Comparison of ENCODE assay signal across 8 mouse cellular contexts in the genomic region with DNA sequence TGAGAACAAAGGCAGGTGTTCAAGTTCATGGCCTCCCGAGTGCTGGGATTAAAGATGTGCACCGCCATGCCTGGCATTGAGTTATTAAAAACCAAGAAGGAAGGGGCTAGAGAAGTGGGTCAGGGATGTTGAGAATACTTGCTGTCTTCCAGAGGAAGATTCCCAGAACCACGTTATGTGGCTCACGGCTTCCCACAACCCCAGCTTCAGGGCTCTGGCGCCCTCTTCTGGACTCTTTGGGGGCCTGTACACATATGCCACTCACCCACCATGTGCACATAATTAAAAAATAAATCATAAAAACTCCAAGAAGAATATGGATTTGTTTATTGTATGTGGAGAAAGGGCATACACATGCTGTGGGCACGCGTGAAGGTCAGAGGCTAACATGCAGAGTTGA. TPM values are rescaled to one million over a fixed set of nuclear protein-coding genes. Genes with fewer than 3 reads are reported as not detected.
A peak's percentile ranks its signal among the peaks of the same experiment; 100 is the strongest.
DNase-seq lines count a peak whose midpoint lies in the region; ATAC-seq and TF ChIP-seq lines count a peak whose summit lies in the region.

No protein-coding gene starts in this region.

- ATAC-seq in heart, postnatal 0 days (ENCODE audit: insufficient read depth, low read depth) = 0 out of 2 replicates have a peak, but pooled peaks have one; percentile 6

- no peak for TF ChIP-seq POLR2A in CH12.LX (IDR thresholded peaks at IDR 0.05; ENCODE audit: low read depth, low read length)
- TF ChIP-seq POLR2A in olfactory bulb, adult 2 months (IDR thresholded peaks at IDR 0.05; ENCODE audit: insufficient read depth, low read depth, low read length) = no peak

- no peaks in the 10 kb centered on the region for H3K9me3 ChIP-seq in heart, postnatal 0 days (replicated peaks; ENCODE audit: control insufficient read depth, low read length)
- H3K9me3 ChIP-seq in heart, embryonic 10.5 days = no peaks in the 10 kb centered on the region
- H3K9me3 ChIP-seq in CH12.LX (replicated peaks; ENCODE audit: low read length) = no peaks in the 10 kb centered on the region

- WGBS in heart, postnatal 0 days = 75% methylated on average over 7 of the region's 7 CpGs
- WGBS in heart, embryonic 10.5 days = 65% methylated on average over 7 of the region's 7 CpGs
- 80% methylated on average over 7 of the region's 7 CpGs for WGBS in olfactory bulb, adult 2 months

- H3K4me2 ChIP-seq in heart, postnatal 0 days (ENCODE audit: low read depth, low read length) = no peak overlapping the region
- no peak overlapping the region for H3K4me2 ChIP-seq in CH12.LX (ENCODE audit: insufficient read depth, low read depth, poor library complexity, severe bottlenecking)

- TF ChIP-seq EP300 in heart, postnatal 0 days (IDR thresholded peaks at IDR 0.05; ENCODE audit: low read depth) = no peak
- no peak for TF ChIP-seq EP300 in CH12.LX (IDR thresholded peaks at IDR 0.05; ENCODE audit: low read length)

- in situ Hi-C loops in CH12.LX (cut with MboI; ENCODE audit: low pct_ligation_motif_present, low pct_unique_long_range_greater_than_20kb, low sequenced_read_pairs) = no loop called here

- DNase-seq in heart, postnatal 0 days (ENCODE audit: low spot score) = no peak
- no peak for DNase-seq in heart, embryonic 10.5 days (ENCODE audit: low spot score)
- peak; percentile 30 for DNase-seq in CH12.LX (ENCODE audit: extremely low read depth)
- peak; percentile 47 for DNase-seq in brain, adult 2 months (ENCODE audit: low read depth, low spot score)
- peak; percentile 20 for DNase-seq in kidney, postnatal 14 days
- no peak for DNase-seq in frontal cortex, postnatal 10 days (ENCODE audit: low spot score in 2 of 2)
- no peak for DNase-seq in layer of hippocampus, postnatal 25 days (ENCODE audit: extremely low spot score in 1 of 2, low spot score in 1 of 2)

- no peak overlapping the region for H3K9ac ChIP-seq in heart, postnatal 0 days (replicated peaks; ENCODE audit: low read depth, low read length)
- H3K9ac ChIP-seq in CH12.LX (ENCODE audit: insufficient read depth, low read depth) = no peak overlapping the region

- peaks cover 5% of the 10 kb centered on the region; the same call in 1 of the 2 replicates for H3K4me1 ChIP-seq in heart, postnatal 0 days (ENCODE audit: control insufficient read depth, insufficient read depth)
- H3K4me1 ChIP-seq in heart, embryonic 10.5 days = no peaks in the 10 kb centered on the region
- no peaks in the 10 kb centered on the region for H3K4me1 ChIP-seq in CH12.LX (ENCODE audit: control insufficient read depth in 1 of 2, insufficient read depth in 2 of 2)
- H3K4me1 ChIP-seq in olfactory bulb, adult 2 months (ENCODE audit: control insufficient read depth, insufficient read depth, low read length) = peaks cover 3% of the 10 kb centered on the region

- no peaks in the 10 kb centered on the region for H3K27me3 ChIP-seq in heart, postnatal 0 days (ENCODE audit: control insufficient read depth, insufficient read depth, low read length)
- H3K27me3 ChIP-seq in heart, embryonic 10.5 days (ENCODE audit: insufficient read depth, poor library complexity, severe bottlenecking) = no peaks in the 10 kb centered on the region
- H3K27me3 ChIP-seq in CH12.LX (replicated peaks) = no peaks in the 10 kb centered on the region

- H3K27ac ChIP-seq in heart, postnatal 0 days (ENCODE audit: low read depth) = no peak overlapping the region
- H3K27ac ChIP-seq in heart, embryonic 10.5 days = no peak overlapping the region
- H3K27ac ChIP-seq in CH12.LX (ENCODE audit: insufficient read depth, low read depth) = no peak overlapping the region
- H3K27ac ChIP-seq in olfactory bulb, adult 2 months (ENCODE audit: insufficient read depth, low read depth, low read length) = 0 out of 2 replicates have a peak overlapping the region, but pooled peaks have one; percentile 33

- TF ChIP-seq RAD21 in CH12.LX (IDR thresholded peaks at IDR 0.05; ENCODE audit: low read depth, low read length) = peak; percentile 69

- peaks cover 19% of the 10 kb centered on the region for H3K36me3 ChIP-seq in heart, postnatal 0 days (replicated peaks; ENCODE audit: control insufficient read depth, insufficient read depth, low read length)
- peaks cover 20% of the 10 kb centered on the region for H3K36me3 ChIP-seq in heart, embryonic 10.5 days
- H3K36me3 ChIP-seq in CH12.LX (replicated peaks in 1 of 2; ENCODE audit: control insufficient read depth in 1 of 2, insufficient read depth in 1 of 2, low read length in 1 of 2) = peaks cover 11 to 44% of the 10 kb centered on the region in 2 experiments

- no peaks in the 10 kb centered on the region for H3K79me2 ChIP-seq in CH12.LX (replicated peaks; ENCODE audit: control insufficient read depth, extremely low read depth, insufficient read depth, poor library complexity, severe bottlenecking)

- dilution Hi-C loops in CH12.LX (cut with MboI; ENCODE audit: extremely low pct_ligation_motif_present, extremely low pct_unique_long_range_greater_than_20kb, low sequenced_read_pairs) = no loop called here

- H3K4me3 ChIP-seq in heart, postnatal 0 days (ENCODE audit: low read depth, low read length) = no peak overlapping the region
- no peak overlapping the region for H3K4me3 ChIP-seq in heart, embryonic 10.5 days
- H3K4me3 ChIP-seq in CH12.LX (replicated peaks in 1 of 3; ENCODE audit: low read depth in 2 of 3, low read length in 2 of 3, poor library complexity in 1 of 3) = no peak overlapping the region
- H3K4me3 ChIP-seq in olfactory bulb, adult 2 months (ENCODE audit: insufficient read depth, low read depth, low read length) = no peak overlapping the region

- TF ChIP-seq CTCF in heart, postnatal 0 days (IDR thresholded peaks at IDR 0.05; ENCODE audit: low read depth) = peak; percentile 36
- TF ChIP-seq CTCF in CH12.LX (conservative IDR thresholded peaks at IDR 0.05 in 1 of 2, IDR thresholded peaks at IDR 0.05 in 1 of 2; ENCODE audit: low read depth in 2 of 2, low read length in 2 of 2) = peak; percentile 47 to 68
- TF ChIP-seq CTCF in olfactory bulb, adult 2 months (IDR thresholded peaks at IDR 0.05; ENCODE audit: insufficient read depth, low read depth, low read length) = no peak

TF ChIP-seq in CH12.LX, 34 proteins besides CTCF, POLR2A, EP300 and RAD21:
- no peak for TF ChIP-seq GABPA (IDR thresholded peaks at IDR 0.05; ENCODE audit: insufficient replicate concordance, low read depth, low read length)
- 0 out of 2 replicates have a peak, but pooled peaks have one; percentile 45 for TF ChIP-seq MYC (IDR thresholded peaks at IDR 0.05; ENCODE audit: low read depth, low read length)
- TF ChIP-seq SMC3 (IDR thresholded peaks at IDR 0.05; ENCODE audit: low read depth, low read length) = peak; percentile 41

RNA-seq across cellular contexts. Expression of a gene that starts 30.9 kb away (rescaled TPM):
- 35.5 and 59.2 TPM in 2 replicates for total RNA-seq in heart, postnatal 0 days (2014; rRNA removed; ENCODE audit: low replicate concordance)
- 98.1 and 105 TPM in 2 replicates for polyA plus RNA-seq in heart, postnatal 0 days (2015; fragmentation: Nextera tagmentation; extraction: Ambion mirVana)
- 101 and 112 TPM in 2 replicates for polyA plus RNA-seq in heart, embryonic 10.5 days (2016; fragmentation: Nextera tagmentation; extraction: Ambion mirVana)
- 12.3 and 16.7 TPM in 2 replicates for total RNA-seq in CH12.LX (2012; rRNA removed)
- total RNA-seq in CH12.LX (2014; rRNA removed) = 49.5 and 62.4 TPM in 2 replicates
- 34.1 and 43.2 TPM in 2 replicates for polyA plus RNA-seq in CH12.LX (2012; ENCODE audit: insufficient read length, low read depth)
- polyA plus RNA-seq in olfactory bulb, adult 2 months (2012; ENCODE audit: insufficient read depth, insufficient read length, low replicate concordance, missing spikeins) = 125 TPM in 1 of 2 replicates, not detected in the other
- 10 to 100 TPM; 57.1 to 57.5 TPM for total RNA-seq in layer of hippocampus, postnatal 25 days (2021)

Comparison
In these comparisons a context has a peak if more than half of its experiments do, and no peak if none do; other contexts are left out.
1. DNase-seq: peak in CH12.LX (single experiment), brain, adult 2 months (single experiment) and kidney, postnatal 14 days (single experiment); none in heart, postnatal 0 days (single experiment), heart, embryonic 10.5 days (single experiment), frontal cortex, postnatal 10 days (0 of 2) and layer of hippocampus, postnatal 25 days (0 of 2).